Mouse (Mus musculus) thymus, adult 2 months (tissue): Measurements from ENCODE around the gene Fgfr2. TPM values are rescaled to one million over a fixed set of nuclear protein-coding genes. Genes with fewer than 3 reads are reported as not detected.

Experiments used
- DNase-seq: peaks from one replicate; pipeline ENCODE4 v3.0.0; 2021
- H3K27ac ChIP-seq: fragments of 200-500 bp; 2 replicates; pipeline ENCODE4 v1.5.1; 2012; ENCODE audit warnings: low read length, control low read depth; ENCODE audit not compliant: control insufficient read depth, insufficient read depth
- H3K27me3 ChIP-seq: fragments of 200-500 bp; 2 replicates; pipeline ENCODE4 v1.6.1; 2012; ENCODE audit warnings: mild to moderate bottlenecking, low read length, moderate library complexity, mixed read lengths; ENCODE audit not compliant: control insufficient read depth, insufficient read depth
- H3K36me3 ChIP-seq: fragments of 200-500 bp; 2 replicates; pipeline ENCODE4 v1.6.1; 2012; ENCODE audit warnings: mild to moderate bottlenecking, low read length, moderate library complexity; ENCODE audit not compliant: control insufficient read depth, insufficient read depth
- H3K4me1 ChIP-seq: fragments of 200-500 bp; replicated peaks from 2 replicates; pipeline ENCODE4 v1.6.1; 2012; ENCODE audit warnings: low read length; ENCODE audit not compliant: control insufficient read depth, insufficient read depth
- H3K4me3 ChIP-seq: fragments of 200-500 bp; 2 replicates; pipeline ENCODE4 v1.5.1; 2012; ENCODE audit warnings: mild to moderate bottlenecking, low read length, control low read depth, moderate library complexity; ENCODE audit not compliant: control insufficient read depth, insufficient read depth
- CTCF ChIP-seq: fragments of 200-500 bp; IDR thresholded peaks from 2 replicates; pipeline ENCODE4 v1.5.1; 2012; ENCODE audit warnings: mild to moderate bottlenecking, control low read depth, low read length, moderate library complexity, borderline replicate concordance; ENCODE audit not compliant: control insufficient read depth, poor library complexity, insufficient read depth; ENCODE audit errors: extremely low read depth
- POLR2A ChIP-seq: fragments of 200-500 bp; IDR thresholded peaks from 2 replicates; pipeline ENCODE4 v1.6.1; 2012; ENCODE audit warnings: mild to moderate bottlenecking, low read length, control low read depth, moderate library complexity; ENCODE audit not compliant: control insufficient read depth, poor library complexity, insufficient read depth; ENCODE audit errors: extremely low read depth
- WGBS: fragments of 180-500 bp; shearing (Covaris S2); methylation state at CpG from one replicate; pipeline ENCODE4 v1.1.7; 2018; 5-methylcytosine and 5-hydroxymethylcytosine counted together
- polyA plus RNA-seq: library from polyadenylated mRNA; depleted of rRNA; stranded (reverse); fragments of >200 nt; gene quantifications from 2 replicates; pipeline ENCODE4 v1.2.3, GENCODE M21; 2012

Gene Fgfr2
- polyA plus RNA-seq, 1 experiment, result 12.1 TPM

- Histone ChIP-seq H3K27ac (no peak overlapping the region), H3K4me1 (peaks cover 2% of the 10 kb centered on the region; the same call in 1 of the 2 replicates), H3K27me3 (no peaks in the 10 kb centered on the region), H3K36me3 (no peaks in the 10 kb centered on the region), H3K4me3 (no peak overlapping the region)
- peak; percentile 53 for DNase-seq
- WGBS, result 4% methylated on average over 2 of the region's 2 CpGs
- TF ChIP-seq CTCF, result no peak
- TF ChIP-seq POLR2A, result no peak
Observed at GRCm38 (mm10) chr7:131169099-131169498, 1954.1 kb downstream of the Fgfr2 start.

- 89% methylated on average over 3 of the region's 3 CpGs for WGBS
Observed at GRCm38 (mm10) chr7:131167771-131168170, 1955.4 kb downstream of the Fgfr2 start.

GRCm38 (mm10) chr7:131162251-131162650 lies 1960.9 kb downstream of the Fgfr2 start:
- Histone ChIP-seq H3K4me1 (no peaks in the 10 kb centered on the region), H3K36me3 (no peaks in the 10 kb centered on the region), H3K27me3 (no peaks in the 10 kb centered on the region), H3K27ac (no peak overlapping the region), H3K4me3 (no peak overlapping the region)
- TF ChIP-seq CTCF (no peak), POLR2A (no peak)
- WGBS, result 62% methylated on average over 7 of the region's 7 CpGs
- DNase-seq, result no peak

More at GRCm38 (mm10) chr7:131167771-131168170, 1955.4 kb downstream of the Fgfr2 start:
- DNase-seq, result peak; percentile 19
- H3K27ac ChIP-seq, result no peak overlapping the region
- H3K4me3 ChIP-seq, result no peak overlapping the region
- TF ChIP-seq POLR2A (no peak), CTCF (no peak)
- no peaks in the 10 kb centered on the region for H3K36me3 ChIP-seq
- H3K4me1 ChIP-seq, result peaks cover 2% of the 10 kb centered on the region; the same call in 1 of the 2 replicates
- no peaks in the 10 kb centered on the region for H3K27me3 ChIP-seq

GRCm38 (mm10) chr7:131153044-131153443 lies 1970.1 kb downstream of the Fgfr2 start:
- H3K27me3 ChIP-seq, result no peaks in the 10 kb centered on the region
- H3K4me1 ChIP-seq, result no peaks in the 10 kb centered on the region
- H3K36me3 ChIP-seq, result no peaks in the 10 kb centered on the region
- 18% methylated on average over 5 of the region's 5 CpGs for WGBS
- DNase-seq, result no peak
- H3K27ac ChIP-seq, result no peak overlapping the region
- H3K4me3 ChIP-seq, result no peak overlapping the region
- no peak for TF ChIP-seq POLR2A
- no peak for TF ChIP-seq CTCF

- DNase-seq, result no peak
- no peak for TF ChIP-seq CTCF
- TF ChIP-seq POLR2A, result no peak
- 91% methylated on average over 3 of the region's 3 CpGs for WGBS
- Histone ChIP-seq H3K36me3 (no peaks in the 10 kb centered on the region), H3K27me3 (no peaks in the 10 kb centered on the region), H3K4me1 (no peaks in the 10 kb centered on the region), H3K27ac (no peak overlapping the region), H3K4me3 (no peak overlapping the region)
Observed at GRCm38 (mm10) chr7:131150179-131150578, 1973.0 kb downstream of the Fgfr2 start.

GRCm38 (mm10) chr7:131146214-131146613 lies 1976.9 kb downstream of the Fgfr2 start, which contains the start of gene 4933402N03Rik:
TSS of gene 4933402N03Rik (minus strand) at chr7:131146314.
- Histone ChIP-seq H3K4me3 (no peak within 1 kb of the TSS), H3K4me1 (no peaks in the 10 kb centered on the region), H3K27me3 (no peaks in the 10 kb centered on the region), H3K27ac (no peak within 1 kb of the TSS), H3K36me3 (no peaks in the 10 kb centered on the region)
- no peak for DNase-seq
- WGBS, result 93% methylated on average over 2 of the region's 2 CpGs
- TF ChIP-seq POLR2A, result no peak
- TF ChIP-seq CTCF, result no peak

GRCm38 (mm10) chr7:131133181-131133580 lies 1990.0 kb downstream of the Fgfr2 start:
- DNase-seq, result no peak
- Histone ChIP-seq H3K4me3 (no peak overlapping the region), H3K27me3 (no peaks in the 10 kb centered on the region), H3K36me3 (no peaks in the 10 kb centered on the region), H3K27ac (no peak overlapping the region), H3K4me1 (no peaks in the 10 kb centered on the region)
- 67% methylated on average over 3 of the region's 3 CpGs for WGBS
- TF ChIP-seq CTCF (no peak), POLR2A (no peak)
